Mouse (Mus musculus) gastrocnemius, adult 18-20 months (tissue): Measurements from ENCODE around the gene Pax9. TPM values are rescaled to one million over a fixed set of nuclear protein-coding genes. Genes with fewer than 3 reads are reported as not detected.

Experiments used
- DNase-seq: peaks from one replicate; pipeline ENCODE4 v3.0.0; 2021; ENCODE audit warnings: low spot score
- total RNA-seq, 2 experiments: library from RNA; stranded (reverse); gene quantifications; 2 replicates each; pipeline ENCODE4 v1.2.3; 2021

The Pax9 gene
- total RNA-seq, 2 experiments from 2014 or later = 0.11 TPM; not detected in 1

GRCm38 (mm10) chr12:56697011-56697740 lies 5.6 kb downstream of the Pax9 start:
- no peak for DNase-seq

GRCm38 (mm10) chr12:56697785-56698184 lies 6.2 kb downstream of the Pax9 start:
- no peak for DNase-seq

GRCm38 (mm10) chr12:56698191-56698980 lies 6.8 kb downstream of the Pax9 start:
- no peak for DNase-seq

GRCm38 (mm10) chr12:56699351-56699750 lies 7.8 kb downstream of the Pax9 start:
- no peak for DNase-seq

- no peak for DNase-seq
Observed at GRCm38 (mm10) chr12:56699915-56700900, 8.6 kb downstream of the Pax9 start.

DNA sequence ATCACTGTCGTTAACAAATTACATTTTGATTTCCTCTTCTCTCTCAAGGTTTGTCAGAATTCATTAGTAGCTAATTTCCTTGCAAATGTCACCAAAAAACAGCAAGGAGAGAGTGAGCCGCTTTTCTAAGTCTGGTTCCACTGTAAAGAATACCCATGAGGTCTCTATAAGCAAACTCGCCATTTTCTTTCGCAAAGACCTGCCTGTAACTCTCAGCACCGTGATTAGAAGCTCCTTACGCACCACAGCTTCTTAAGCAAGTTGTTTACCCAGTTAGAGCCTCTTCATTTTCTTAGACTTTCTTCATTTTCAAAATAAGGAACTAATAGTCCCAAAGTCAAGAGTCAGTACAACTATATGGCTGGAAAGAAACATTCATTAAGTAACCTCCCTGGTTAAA lies 9.4 kb downstream of the Pax9 start:
- DNase-seq = no peak

DNA sequence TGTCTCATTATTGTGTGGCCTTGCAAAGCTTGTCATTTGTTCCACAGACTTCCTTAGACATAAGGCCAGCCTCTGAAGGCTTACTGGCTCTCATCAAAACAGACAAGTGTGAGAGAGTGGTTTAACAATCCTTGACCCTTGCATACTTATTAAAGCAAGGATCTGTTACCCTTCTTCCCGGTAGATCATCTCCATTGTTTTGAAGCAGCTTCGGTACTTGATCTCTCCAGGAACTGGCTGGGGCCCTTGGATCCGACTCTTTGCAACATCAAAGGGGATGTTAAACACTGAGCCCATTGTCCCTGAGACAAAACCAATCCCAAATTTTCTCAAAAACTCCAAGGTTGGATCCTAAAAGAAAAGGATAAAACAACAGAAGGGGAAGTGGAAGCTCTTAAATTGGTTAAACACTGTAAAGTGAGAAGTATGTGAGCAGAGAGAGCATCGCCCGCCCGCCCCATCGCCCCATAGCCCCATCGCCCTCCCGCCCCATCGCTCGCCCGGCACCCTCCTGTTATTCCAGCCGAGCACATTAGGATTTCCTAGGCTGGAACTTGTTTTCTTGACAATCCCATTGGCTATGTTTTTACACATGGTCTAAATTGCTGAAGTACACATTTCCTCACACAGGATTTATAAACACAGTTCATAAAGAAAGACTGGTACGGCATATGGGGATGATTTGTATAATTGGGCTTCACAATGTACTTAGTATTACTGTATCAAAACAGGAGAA lies 26.6 kb downstream of the Pax9 start:
- no peak for DNase-seq

DNA sequence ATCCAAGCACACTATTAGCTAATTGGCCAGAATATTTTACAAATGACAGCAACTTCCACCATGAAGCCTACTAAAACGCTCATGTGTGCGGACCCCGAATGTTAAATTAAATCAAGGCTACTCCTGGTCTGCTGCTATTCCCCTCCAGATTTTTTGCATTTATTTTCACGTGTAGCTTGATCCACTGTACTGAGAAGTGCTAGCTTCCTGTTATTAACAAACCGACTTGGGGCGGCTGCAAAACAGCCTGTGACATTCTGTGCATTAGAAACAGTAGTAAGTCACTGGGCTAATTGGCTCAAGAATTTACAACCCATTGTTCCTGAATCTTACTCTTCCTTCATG lies 27.1 kb downstream of the Pax9 start:
- DNase-seq = no peak

- DNase-seq = no peak
Observed at GRCm38 (mm10) chr12:56727631-56728030, 36.1 kb downstream of the Pax9 start.

DNA sequence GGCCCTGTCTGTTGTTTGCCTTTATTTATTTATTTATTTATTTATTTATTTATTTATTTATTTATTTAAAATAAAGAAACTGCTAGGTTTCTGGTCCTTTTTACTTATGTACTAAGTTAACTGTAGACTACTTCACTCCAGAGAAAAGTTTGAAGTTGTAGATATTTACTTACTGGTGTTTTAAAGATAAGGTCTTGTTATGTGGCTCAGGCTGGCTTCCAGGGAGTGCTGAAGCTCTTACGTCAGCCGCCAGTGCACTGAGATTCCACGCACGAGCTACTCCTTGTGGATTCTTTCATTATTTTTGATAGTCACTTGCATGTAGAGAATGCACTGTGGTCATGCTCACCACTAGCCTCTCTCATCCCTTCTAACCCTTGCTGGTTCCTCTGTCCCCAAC lies 45.5 kb downstream of the Pax9 start:
- DNase-seq = no peak

Other genes with a start within 250 kb of the Pax9 start
- not detected for gene Nkx2-1, start 154.9 kb upstream of the Pax9 start, total RNA-seq
- gene Nkx2-9, start 78.5 kb upstream of the Pax9 start, total RNA-seq = not detected